Mouse (Mus musculus): ENCODE measurements around the gene Flt3.

DNA sequence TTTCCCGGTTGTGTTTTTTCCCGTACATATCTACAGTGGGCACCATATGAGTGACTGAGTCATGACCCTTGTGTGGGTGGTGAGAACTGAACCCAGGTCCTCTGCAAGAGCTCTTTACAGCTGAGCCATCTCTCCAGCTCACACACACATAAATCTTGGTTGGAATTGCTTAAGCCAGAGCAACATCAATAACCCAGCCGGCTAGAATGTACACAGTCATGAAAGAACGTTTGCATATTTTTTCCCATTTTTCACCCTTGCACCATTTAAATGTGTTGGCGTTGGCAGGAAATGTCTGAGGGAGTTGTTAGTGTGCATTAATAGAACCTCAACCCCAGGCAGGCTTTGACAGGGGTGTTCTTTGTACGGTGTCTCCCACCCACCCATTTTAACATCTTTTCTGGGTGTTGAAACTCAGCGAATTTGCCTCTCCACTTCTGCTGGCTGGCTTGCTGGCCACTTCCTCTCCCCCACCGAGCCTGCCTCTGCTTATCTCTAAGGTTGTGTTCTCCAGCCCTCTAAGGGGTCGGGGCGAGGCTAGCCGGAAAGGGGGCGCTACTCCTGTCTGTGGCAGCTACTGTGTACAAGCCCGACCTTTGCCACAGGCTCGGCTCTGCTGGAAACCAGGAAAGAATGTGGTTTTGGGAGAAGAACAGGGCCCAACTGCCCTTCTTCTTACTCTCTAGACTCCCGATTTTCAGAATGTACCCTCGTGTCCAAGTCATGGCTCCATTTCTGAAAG lies 108.4 kb downstream of the Flt3 start:
- TF ChIP-seq CTCF (IDR thresholded peaks at IDR 0.05; ENCODE audit: low read depth, low read length) (no peak), GATA1 (IDR thresholded peaks at IDR 0.05; ENCODE audit: borderline replicate concordance, low read length) (no peak)

Data from G1E (cell line).